ENCODE assay signal across 8 mouse cellular contexts in the genomic region with DNA sequence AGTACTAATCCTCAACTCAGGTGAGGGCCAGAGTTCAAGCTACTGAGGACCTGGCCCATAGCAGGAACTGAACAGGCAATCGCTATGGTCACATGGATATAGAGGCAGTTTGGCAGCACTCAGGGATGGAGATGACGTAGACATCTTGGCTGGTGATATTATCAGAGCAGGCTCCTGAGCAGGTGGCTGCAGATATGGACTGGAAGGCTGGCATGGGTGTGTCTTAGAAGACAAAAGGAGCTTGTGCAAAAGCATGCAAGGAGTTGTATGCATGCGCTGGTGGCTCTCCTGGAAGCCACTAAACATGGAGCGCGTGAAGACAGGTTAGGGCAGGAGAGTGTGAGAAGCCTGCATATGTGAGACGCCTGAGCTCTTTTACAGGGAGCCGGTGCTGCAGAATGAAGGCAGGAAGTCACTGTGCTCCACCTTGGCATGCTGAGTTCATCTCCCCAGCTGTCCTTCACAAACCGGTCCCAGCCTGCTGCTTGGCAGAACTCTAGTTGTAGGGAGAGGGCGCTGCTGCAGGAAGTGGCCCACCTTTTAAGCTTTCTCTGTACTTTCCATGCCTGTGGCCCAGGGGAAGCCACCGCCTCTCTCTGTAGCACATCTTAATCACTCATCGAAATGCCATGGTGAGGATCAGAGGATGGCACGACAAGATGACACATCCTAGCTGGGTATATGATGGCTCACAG. TPM values are rescaled to one million over a fixed set of nuclear protein-coding genes. Genes with fewer than 3 reads are reported as not detected.
DNase-seq lines count a peak whose midpoint lies in the region; ATAC-seq and TF ChIP-seq lines count a peak whose summit lies in the region.
"Had no signal": no experiment of that assay in that cellular context is flagged by ENCODE, and none has a peak within 500 bp of the region (broad histone marks: within the 10 kb centered on the region; RNA-seq: fewer than 3 reads in every experiment).

No protein-coding gene starts in this region.

- H3K36me3 ChIP-seq in lung, embryonic 14.5 days (ENCODE audit: insufficient read depth), result no peaks in the 10 kb centered on the region
- no peaks in the 10 kb centered on the region for H3K36me3 ChIP-seq in embryonic facial prominence, embryonic 14.5 days (ENCODE audit: control insufficient read depth, insufficient read depth, low read length)
- no peaks in the 10 kb centered on the region for H3K36me3 ChIP-seq in hindbrain, embryonic 11.5 days (ENCODE audit: control insufficient read depth, insufficient read depth, low read length)

- no peak for ATAC-seq in lung, embryonic 14.5 days (ENCODE audit: insufficient read depth)
- no peak for ATAC-seq in embryonic facial prominence, embryonic 14.5 days (ENCODE audit: low read depth)
- no peak for ATAC-seq in hindbrain, embryonic 11.5 days (ENCODE audit: low FRiP score)
- ATAC-seq: forebrain, embryonic 16.5 days had no signal

- no peaks in the 10 kb centered on the region for H3K27me3 ChIP-seq in lung, embryonic 14.5 days (ENCODE audit: insufficient read depth, low read length)
- H3K27me3 ChIP-seq in embryonic facial prominence, embryonic 14.5 days (replicated peaks; ENCODE audit: control insufficient read depth, insufficient read depth, low read length), result no peaks in the 10 kb centered on the region
- H3K27me3 ChIP-seq in hindbrain, embryonic 11.5 days (ENCODE audit: control insufficient read depth, insufficient read depth, low read length), result no peaks in the 10 kb centered on the region

- no peaks in the 10 kb centered on the region for H3K9me3 ChIP-seq in lung, embryonic 14.5 days (ENCODE audit: low read depth, low read length)
- H3K9me3 ChIP-seq in embryonic facial prominence, embryonic 14.5 days (ENCODE audit: control insufficient read depth, low read length), result no peaks in the 10 kb centered on the region
- no peaks in the 10 kb centered on the region for H3K9me3 ChIP-seq in hindbrain, embryonic 11.5 days (ENCODE audit: control insufficient read depth, low read length)

- peaks cover 15% of the 10 kb centered on the region for H3K4me1 ChIP-seq in lung, embryonic 14.5 days (ENCODE audit: insufficient read depth)
- peaks cover 9% of the 10 kb centered on the region for H3K4me1 ChIP-seq in embryonic facial prominence, embryonic 14.5 days (ENCODE audit: control insufficient read depth, insufficient read depth, low read length)
- H3K4me1 ChIP-seq in hindbrain, embryonic 11.5 days (replicated peaks; ENCODE audit: control insufficient read depth, insufficient read depth, low read length), result peaks cover 7% of the 10 kb centered on the region; the same call in 1 of the 2 replicates

- H3K27ac ChIP-seq in lung, embryonic 14.5 days (ENCODE audit: low read depth), result no peak overlapping the region
- H3K27ac ChIP-seq in embryonic facial prominence, embryonic 14.5 days (replicated peaks; ENCODE audit: low read depth, low read length), result no peak overlapping the region
- H3K27ac ChIP-seq in hindbrain, embryonic 11.5 days (ENCODE audit: low read depth, low read length), result no peak overlapping the region

- WGBS in lung, embryonic 14.5 days, result 68% methylated on average over 12 of the region's 12 CpGs
- 78% methylated on average over 12 of the region's 12 CpGs for WGBS in embryonic facial prominence, embryonic 14.5 days
- WGBS in hindbrain, embryonic 11.5 days, result 85% methylated on average over 12 of the region's 12 CpGs

- TF ChIP-seq CTCF in lung, embryonic 14.5 days (IDR thresholded peaks at IDR 0.05; ENCODE audit: low read depth), result 0 out of 2 replicates have a peak, but pooled peaks have one; percentile 9

- H3K4me3 ChIP-seq in lung, embryonic 14.5 days (ENCODE audit: low read depth, low read length), result no peak overlapping the region
- no peak overlapping the region for H3K4me3 ChIP-seq in embryonic facial prominence, embryonic 14.5 days (ENCODE audit: low read depth, low read length)
- H3K4me3 ChIP-seq in hindbrain, embryonic 11.5 days (ENCODE audit: low read depth, low read length), result no peak overlapping the region

- H3K4me2 ChIP-seq in lung, embryonic 14.5 days, result no peak overlapping the region
- no peak overlapping the region for H3K4me2 ChIP-seq in embryonic facial prominence, embryonic 14.5 days (ENCODE audit: low read depth, low read length)
- H3K4me2 ChIP-seq in hindbrain, embryonic 11.5 days (replicated peaks; ENCODE audit: low read depth, low read length), result no peak overlapping the region

- DNase-seq in lung, embryonic 14.5 days, result no peak
- DNase-seq in lung, postnatal 25 days (ENCODE audit: low spot score), result no peak
- DNase-seq in cerebellum, adult 11-12 months, result peak; percentile 78
- DNase-seq in embryonic facial prominence, embryonic 14.5 days (ENCODE audit: low spot score), result peak; percentile 45
- DNase-seq in thymus, postnatal 0 days (ENCODE audit: low spot score), result peak; percentile 83
- DNase-seq in gastrocnemius, postnatal 10 days, result no peak
- no peak for DNase-seq in hindbrain, embryonic 11.5 days (ENCODE audit: low spot score)

- H3K9ac ChIP-seq in lung, embryonic 14.5 days, result no peak overlapping the region
- no peak overlapping the region for H3K9ac ChIP-seq in embryonic facial prominence, embryonic 14.5 days (ENCODE audit: low read depth, low read length)
- H3K9ac ChIP-seq in hindbrain, embryonic 11.5 days (ENCODE audit: low read depth, low read length), result no peak overlapping the region

RNA-seq across cellular contexts. Expression of a gene that starts 4.8 kb away (rescaled TPM):
- 33.5 TPM in 2 replicates for polyA plus RNA-seq in lung, embryonic 14.5 days (2014; fragmentation: Nextera tagmentation; extraction: Ambion mirVana)
- polyA plus RNA-seq in embryonic facial prominence, embryonic 14.5 days (2014; fragmentation: Nextera tagmentation; extraction: Ambion mirVana), result 31.3 and 36.6 TPM in 2 replicates
- 19.9 and 26.4 TPM in 2 replicates for polyA plus RNA-seq in thymus, postnatal 0 days (2015; fragmentation: Nextera tagmentation; extraction: Ambion mirVana)
- total RNA-seq in gastrocnemius, postnatal 10 days (2021), result 10 to 100 TPM; 31.6 to 43.8 TPM
- polyA plus RNA-seq in hindbrain, embryonic 11.5 days (2014; fragmentation: Nextera tagmentation; extraction: Ambion mirVana), result 47.5 and 57.0 TPM in 2 replicates

Comparison
In these comparisons a context has a peak if more than half of its experiments do, and no peak if none do; other contexts are left out.
1. DNase-seq: peak in cerebellum, adult 11-12 months (single experiment), embryonic facial prominence, embryonic 14.5 days (single experiment) and thymus, postnatal 0 days (single experiment); none in lung, embryonic 14.5 days (single experiment), lung, postnatal 25 days (single experiment), gastrocnemius, postnatal 10 days (single experiment) and hindbrain, embryonic 11.5 days (single experiment).